Mouse (Mus musculus) forebrain, embryonic 15.5 days (tissue): ENCODE measurements around the gene Bola2. TPM values are rescaled to one million over a fixed set of nuclear protein-coding genes. Genes with fewer than 3 reads are reported as not detected.

Experiments
- ATAC-seq: fragments of 200-750 bp; cut with Nextera tagmentation; replicated peaks from 2 replicates; pipeline ENCODE4 v1.8.0; 2017; ENCODE audit warnings: mild to moderate bottlenecking, moderate TSS enrichment, moderate library complexity
- H3K27ac ChIP-seq: fragments of 300-500 bp; sonication (generic); replicated peaks from 2 replicates; pipeline ENCODE4 v1.5.1; 2015; ENCODE audit warnings: mild to moderate bottlenecking, inconsistent platforms
- H3K27me3 ChIP-seq: fragments of 300-500 bp; sonication (generic); 2 replicates; pipeline ENCODE4 v1.6.1; 2015; ENCODE audit warnings: inconsistent platforms
- H3K36me3 ChIP-seq: fragments of 300-500 bp; sonication (generic); 2 replicates; pipeline ENCODE4 v1.6.1; 2015; ENCODE audit warnings: mild to moderate bottlenecking, inconsistent platforms
- H3K4me1 ChIP-seq: fragments of 300-500 bp; sonication (generic); 2 replicates; pipeline ENCODE4 v1.6.1; 2015; ENCODE audit warnings: inconsistent platforms
- H3K4me2 ChIP-seq: fragments of 300-500 bp; sonication (generic); replicated peaks from 2 replicates; pipeline ENCODE4 v1.6.1; 2015; ENCODE audit warnings: mild to moderate bottlenecking, inconsistent platforms
- H3K4me3 ChIP-seq: fragments of 300-500 bp; sonication (generic); 2 replicates; pipeline ENCODE4 v1.5.1; 2015; ENCODE audit warnings: mild to moderate bottlenecking, inconsistent platforms
- H3K9ac ChIP-seq: fragments of 300-500 bp; sonication (generic); replicated peaks from 2 replicates; pipeline ENCODE4 v1.6.1; 2015; ENCODE audit warnings: mild to moderate bottlenecking, inconsistent platforms
- H3K9me3 ChIP-seq: fragments of 300-500 bp; sonication (generic); 2 replicates; pipeline ENCODE4 v1.6.1; 2016; ENCODE audit warnings: inconsistent platforms
- WGBS: fragments of 180-500 bp; shearing (Covaris S2); methylation state at CpG from one replicate; pipeline ENCODE4 v1.1.7; 2015; ENCODE audit warnings: mixed read lengths; 5-methylcytosine and 5-hydroxymethylcytosine counted together
- polyA plus RNA-seq: library from polyadenylated mRNA; unstranded; fragments of >200 nt; fragmentation: Nextera tagmentation; extraction: Ambion mirVana; gene quantifications from 2 replicates; pipeline ENCODE4 v1.2.1, GENCODE M21; 2015

Gene Bola2
- polyA plus RNA-seq: 141 and 158 TPM in 2 replicates

GRCm38 (mm10) chr7:126695210-126695611, at the start of gene Bola2:
Gene Bola2, plus strand, starts transcription at chr7:126695401.
- ATAC-seq: peak; percentile 50
- Histone ChIP-seq H3K9me3 (no peaks in the 10 kb centered on the region), H3K4me3 (peak within 1 kb of the TSS; percentile 95), H3K27me3 (no peaks in the 10 kb centered on the region), H3K4me1 (peaks cover 30% of the 10 kb centered on the region), H3K4me2 (peak within 1 kb of the TSS; percentile 81), H3K36me3 (peaks cover 35% of the 10 kb centered on the region), H3K27ac (peak within 1 kb of the TSS; percentile 96), H3K9ac (peak within 1 kb of the TSS; percentile 93)
- under 1% methylated on average over 31 of the region's 31 CpGs for WGBS

GRCm38 (mm10) chr7:126645708-126646107, 49.5 kb upstream of the Bola2 start:
- no peaks in the 10 kb centered on the region for H3K36me3 ChIP-seq
- no peaks in the 10 kb centered on the region for H3K9me3 ChIP-seq
- H3K4me3 ChIP-seq: no peak overlapping the region
- no peak overlapping the region for H3K9ac ChIP-seq
- no peak for ATAC-seq
- no peak overlapping the region for H3K4me2 ChIP-seq
- no peak overlapping the region for H3K27ac ChIP-seq
- WGBS: 72% methylated on average over 5 of the region's 5 CpGs
- no peaks in the 10 kb centered on the region for H3K27me3 ChIP-seq
- peaks cover 14% of the 10 kb centered on the region for H3K4me1 ChIP-seq

DNA sequence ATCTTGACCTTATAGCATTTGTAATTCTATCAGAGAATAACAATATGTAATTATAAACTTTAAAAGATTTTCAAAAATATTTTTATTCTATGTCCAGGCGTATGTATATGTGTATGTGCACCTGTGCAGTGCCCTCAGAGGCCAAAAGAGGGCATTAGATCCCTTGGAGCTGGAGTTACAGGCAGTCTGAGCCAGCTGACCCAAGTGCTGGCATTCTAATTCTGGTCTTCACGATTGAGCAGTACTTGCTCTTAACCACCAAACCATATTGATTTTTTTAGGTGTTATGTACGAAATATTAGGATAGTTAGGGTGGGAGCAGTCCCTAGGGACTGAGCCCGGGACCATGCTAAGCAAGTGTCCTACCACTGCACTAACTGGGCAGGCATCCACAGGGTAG, 46.7 kb upstream of the Bola2 start:
- peak overlapping the region; percentile 57 for H3K4me3 ChIP-seq
- H3K27ac ChIP-seq: peak overlapping the region; percentile 94
- no peaks in the 10 kb centered on the region for H3K27me3 ChIP-seq
- H3K36me3 ChIP-seq: no peaks in the 10 kb centered on the region
- 0 out of 2 replicates have a peak overlapping the region, but pooled peaks have one; percentile 36 for H3K9ac ChIP-seq
- peak overlapping the region; percentile 56 for H3K4me2 ChIP-seq
- ATAC-seq: 0 out of 2 replicates have a peak, but pooled peaks have one; percentile 36
- H3K9me3 ChIP-seq: no peaks in the 10 kb centered on the region
- peaks cover 14% of the 10 kb centered on the region for H3K4me1 ChIP-seq
- 84% methylated on average over 4 of the region's 4 CpGs for WGBS

GRCm38 (mm10) chr7:126649231-126650051, 45.8 kb upstream of the Bola2 start, which contains the start of gene Sgf29:
Gene Sgf29, plus strand, starts transcription at chr7:126649309.
- under 1% methylated on average over 57 of the region's 57 CpGs for WGBS
- peak within 1 kb of the TSS; percentile 94 for H3K27ac ChIP-seq

DNA sequence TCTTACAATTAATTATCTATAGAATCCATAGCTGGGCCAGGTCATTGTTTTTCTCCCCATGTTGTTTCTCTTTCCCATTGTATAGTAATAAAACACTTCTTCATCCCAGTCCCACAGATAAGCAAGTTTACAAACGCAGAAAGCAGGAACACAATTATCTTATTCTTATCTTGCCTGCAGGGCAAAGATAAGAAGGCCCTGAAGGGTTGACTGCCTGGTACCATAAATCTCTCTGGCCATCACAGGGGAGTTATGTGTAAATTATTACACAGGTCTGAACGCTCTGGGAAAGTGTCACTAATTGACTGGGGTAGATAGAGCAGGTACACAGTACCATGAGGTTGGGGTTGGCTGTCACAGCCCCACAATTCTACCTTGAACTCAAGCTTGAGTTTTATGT, 44.3 kb upstream of the Bola2 start:
- WGBS: 95% methylated on average over 2 of the region's 2 CpGs
- H3K36me3 ChIP-seq: no peaks in the 10 kb centered on the region
- no peak overlapping the region for H3K27ac ChIP-seq
- peaks cover 14% of the 10 kb centered on the region for H3K4me1 ChIP-seq
- no peak overlapping the region for H3K4me2 ChIP-seq
- no peak for ATAC-seq
- H3K9ac ChIP-seq: no peak overlapping the region
- no peaks in the 10 kb centered on the region for H3K9me3 ChIP-seq
- no peaks in the 10 kb centered on the region for H3K27me3 ChIP-seq
- H3K4me3 ChIP-seq: no peak overlapping the region

More at GRCm38 (mm10) chr7:126649231-126650051, 45.8 kb upstream of the Bola2 start, which contains the start of gene Sgf29:
- Histone ChIP-seq H3K36me3 (no peaks in the 10 kb centered on the region), H3K4me1 (peaks cover 14% of the 10 kb centered on the region), H3K4me2 (peak within 1 kb of the TSS; percentile 56), H3K27me3 (no peaks in the 10 kb centered on the region), H3K9ac (peak within 1 kb of the TSS; percentile 58), H3K9me3 (no peaks in the 10 kb centered on the region), H3K4me3 (peak within 1 kb of the TSS; percentile 57)
- peak; percentile 98 for ATAC-seq

GRCm38 (mm10) chr7:126653991-126654390, 41.2 kb upstream of the Bola2 start:
- no peak for ATAC-seq
- peaks cover 8% of the 10 kb centered on the region for H3K4me1 ChIP-seq
- no peak overlapping the region for H3K4me3 ChIP-seq
- H3K4me2 ChIP-seq: no peak overlapping the region
- 90% methylated on average over 2 of the region's 2 CpGs for WGBS
- H3K9me3 ChIP-seq: no peaks in the 10 kb centered on the region
- no peak overlapping the region for H3K9ac ChIP-seq
- no peaks in the 10 kb centered on the region for H3K27me3 ChIP-seq
- no peak overlapping the region for H3K27ac ChIP-seq
- no peaks in the 10 kb centered on the region for H3K36me3 ChIP-seq

DNA sequence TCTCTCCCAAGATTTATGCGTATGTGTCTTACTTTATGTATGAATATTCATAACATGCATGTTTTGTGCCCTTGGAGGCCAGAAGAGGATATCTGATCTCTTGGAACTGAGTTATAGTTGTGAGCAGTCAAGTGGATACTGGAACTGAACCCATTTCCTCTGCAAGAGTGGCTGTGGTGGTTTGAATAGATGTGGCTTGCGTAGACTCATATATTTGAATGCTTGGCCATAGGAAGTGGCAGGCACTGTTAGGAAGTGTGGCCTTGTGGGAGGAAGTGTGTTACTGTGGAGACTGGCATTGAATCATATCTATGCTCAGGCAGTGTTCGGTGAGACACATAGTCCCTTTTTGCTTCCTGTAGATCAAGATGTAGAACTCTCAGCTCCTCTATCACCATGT, 39.5 kb upstream of the Bola2 start:
- Histone ChIP-seq H3K9ac (no peak overlapping the region), H3K36me3 (no peaks in the 10 kb centered on the region), H3K9me3 (no peaks in the 10 kb centered on the region), H3K27ac (no peak overlapping the region), H3K4me1 (no peaks in the 10 kb centered on the region), H3K27me3 (no peaks in the 10 kb centered on the region), H3K4me3 (no peak overlapping the region), H3K4me2 (no peak overlapping the region)
- WGBS: 93% methylated on average over 3 of the region's 3 CpGs
- ATAC-seq: no peak

DNA sequence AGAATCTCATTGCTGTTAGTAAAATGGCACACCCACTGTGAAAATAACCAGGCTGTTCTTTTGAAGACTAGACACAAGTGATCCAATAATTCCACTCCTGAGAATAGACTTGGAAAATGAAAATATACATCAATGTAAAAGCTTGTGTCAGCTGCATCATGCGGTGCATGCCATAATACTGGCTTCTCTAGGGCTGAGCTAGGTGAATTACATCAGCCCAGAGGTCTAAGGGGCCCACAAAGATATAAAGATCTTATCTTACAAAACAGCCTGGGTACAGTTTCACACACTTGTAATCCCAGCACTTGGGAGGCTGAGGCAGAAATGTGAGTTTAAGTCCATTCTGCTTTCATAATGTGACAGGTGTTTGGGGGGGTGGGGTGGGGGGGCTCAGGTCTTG, 37.7 kb upstream of the Bola2 start:
- Histone ChIP-seq H3K27me3 (no peaks in the 10 kb centered on the region), H3K4me1 (no peaks in the 10 kb centered on the region), H3K4me2 (no peak overlapping the region), H3K27ac (no peak overlapping the region), H3K9ac (no peak overlapping the region), H3K4me3 (no peak overlapping the region), H3K9me3 (no peaks in the 10 kb centered on the region), H3K36me3 (no peaks in the 10 kb centered on the region; the same call in 1 of the 2 replicates)
- 98% methylated on average over 1 of the region's 1 CpGs for WGBS
- no peak for ATAC-seq

GRCm38 (mm10) chr7:126659771-126660170, 35.4 kb upstream of the Bola2 start:
- H3K9ac ChIP-seq: no peak overlapping the region
- H3K36me3 ChIP-seq: peaks cover 6% of the 10 kb centered on the region
- no peaks in the 10 kb centered on the region for H3K9me3 ChIP-seq
- ATAC-seq: no peak
- no peak overlapping the region for H3K4me3 ChIP-seq
- WGBS: 92% methylated on average over 3 of the region's 3 CpGs
- no peak overlapping the region for H3K4me2 ChIP-seq
- H3K4me1 ChIP-seq: no peaks in the 10 kb centered on the region
- H3K27me3 ChIP-seq: no peaks in the 10 kb centered on the region
- H3K27ac ChIP-seq: no peak overlapping the region

DNA sequence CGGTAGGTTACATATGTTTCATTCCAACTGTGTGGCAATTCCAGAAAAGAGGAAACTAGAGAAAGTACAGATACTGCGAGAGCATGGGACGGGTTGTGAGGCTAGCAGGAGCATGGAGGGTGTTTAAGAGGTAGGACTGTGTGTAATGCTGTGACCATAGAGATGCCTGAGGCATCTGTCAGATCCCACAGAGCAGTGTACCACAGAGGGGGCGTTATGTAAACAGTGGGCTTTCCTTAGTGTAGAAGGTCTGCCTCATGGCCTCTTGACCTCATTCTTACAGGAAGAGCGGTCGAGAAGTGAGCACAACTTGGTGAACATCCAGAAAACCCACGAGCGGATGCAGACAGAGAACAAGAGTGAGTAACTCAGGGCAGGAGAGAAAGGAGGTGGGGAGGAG, 31.6 kb upstream of the Bola2 start:
- H3K4me3 ChIP-seq: no peak overlapping the region
- peaks cover 22% of the 10 kb centered on the region for H3K36me3 ChIP-seq
- WGBS: 88% methylated on average over 8 of the region's 8 CpGs
- no peak for ATAC-seq
- no peak overlapping the region for H3K4me2 ChIP-seq
- no peak overlapping the region for H3K9ac ChIP-seq
- H3K27ac ChIP-seq: no peak overlapping the region
- H3K27me3 ChIP-seq: no peaks in the 10 kb centered on the region
- H3K4me1 ChIP-seq: no peaks in the 10 kb centered on the region
- H3K9me3 ChIP-seq: no peaks in the 10 kb centered on the region

GRCm38 (mm10) chr7:126665269-126665668, 29.9 kb upstream of the Bola2 start:
- 95% methylated on average over 3 of the region's 3 CpGs for WGBS
- Histone ChIP-seq H3K27ac (no peak overlapping the region), H3K9ac (no peak overlapping the region), H3K4me3 (no peak overlapping the region), H3K27me3 (no peaks in the 10 kb centered on the region), H3K9me3 (no peaks in the 10 kb centered on the region), H3K4me2 (no peak overlapping the region), H3K4me1 (no peaks in the 10 kb centered on the region), H3K36me3 (peaks cover 25% of the 10 kb centered on the region)
- ATAC-seq: no peak

DNA sequence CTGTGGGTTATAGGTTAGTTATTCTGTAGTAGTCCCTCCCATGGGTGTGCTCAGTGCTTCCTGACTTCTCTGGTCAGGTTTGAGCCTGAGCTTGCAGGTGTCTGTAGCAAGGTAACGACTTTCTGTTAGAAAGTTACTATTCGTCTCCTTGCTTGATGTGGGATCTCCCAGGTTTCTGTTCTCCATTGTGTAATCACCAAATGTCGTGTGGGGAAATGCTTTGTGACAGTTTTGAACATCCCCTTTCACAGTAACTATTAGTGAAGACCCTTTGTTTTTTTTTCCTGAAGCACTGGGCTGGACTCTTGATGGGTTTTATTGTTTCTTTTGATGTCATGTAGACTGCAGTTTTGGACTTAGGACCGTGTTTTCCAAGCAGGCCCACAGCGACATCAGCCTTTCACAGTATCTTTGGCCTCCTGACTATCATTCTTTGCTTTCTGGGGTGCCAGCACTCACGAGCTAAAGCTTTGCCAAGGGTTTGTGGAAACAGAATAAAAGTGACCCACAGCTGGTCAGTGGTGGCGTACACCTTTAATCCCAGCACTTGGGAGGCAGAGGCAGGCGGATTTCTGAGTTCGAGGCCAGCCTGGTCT, 27.6 kb upstream of the Bola2 start:
- Histone ChIP-seq H3K9ac (no peak overlapping the region), H3K4me1 (no peaks in the 10 kb centered on the region), H3K4me2 (no peak overlapping the region), H3K27me3 (no peaks in the 10 kb centered on the region), H3K27ac (no peak overlapping the region), H3K36me3 (peaks cover 41% of the 10 kb centered on the region), H3K4me3 (no peak overlapping the region), H3K9me3 (no peaks in the 10 kb centered on the region)
- no peak for ATAC-seq
- 86% methylated on average over 9 of the region's 9 CpGs for WGBS
